Mouse (Mus musculus) left cerebral cortex, adult 9 months (tissue): ENCODE data around the gene Uba2.
"Not testable (repeated sequence)": the region's sequence is repeated elsewhere in the genome, so short reads cannot be mapped to it uniquely, and the experiment has no call there.

Source experiments
- DNase-seq, 2 experiments: peaks; one replicate each; pipeline ENCODE4 v3.0.0; 2022; ENCODE audit warnings: low spot score in 2 of 2

Uba2 gene

DNA sequence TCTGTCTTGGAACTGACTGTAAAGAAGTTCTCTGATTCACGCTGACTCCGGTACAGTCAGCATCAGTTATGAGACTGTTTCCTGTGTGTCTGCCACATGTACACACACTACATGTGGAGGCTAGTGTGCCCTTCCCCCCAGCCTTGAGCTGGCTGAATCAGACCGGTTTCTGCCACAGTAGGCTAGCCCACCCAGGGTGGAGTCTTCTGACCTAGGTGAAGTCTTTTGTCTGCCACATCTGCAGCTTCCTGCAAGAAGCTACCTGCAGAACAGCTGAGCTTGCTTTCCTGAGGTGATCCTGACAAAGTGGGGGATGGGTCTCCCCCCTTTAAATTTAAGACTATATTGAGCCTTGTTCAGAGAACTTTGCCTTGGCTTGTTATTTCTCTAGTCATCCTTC lies at the start of gene Uba2:
Gene Uba2, minus strand, starts transcription at position 146 of the 400 bp plus-strand sequence.
- DNase-seq = no peak

DNA sequence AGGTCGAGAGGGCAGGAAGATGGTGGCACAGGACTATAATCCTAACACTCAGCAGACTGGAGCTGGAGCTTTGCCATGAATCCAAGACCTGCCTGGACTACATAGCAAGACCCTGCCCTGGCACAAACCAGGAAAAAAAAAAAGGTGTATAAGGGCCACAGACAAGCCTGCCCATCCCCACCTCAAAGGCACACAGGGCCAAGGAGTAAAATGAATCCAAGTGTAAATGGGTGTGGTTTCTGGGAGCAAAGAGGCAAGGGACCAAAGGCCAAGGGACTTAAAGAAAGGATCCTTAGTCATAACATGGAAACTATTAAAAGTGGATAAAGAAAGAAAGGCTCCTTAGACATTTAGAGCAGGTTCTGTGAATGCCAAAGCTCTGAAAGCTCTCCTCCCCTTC lies 49.1 kb upstream of the Uba2 start:
- DNase-seq = no peak

DNA sequence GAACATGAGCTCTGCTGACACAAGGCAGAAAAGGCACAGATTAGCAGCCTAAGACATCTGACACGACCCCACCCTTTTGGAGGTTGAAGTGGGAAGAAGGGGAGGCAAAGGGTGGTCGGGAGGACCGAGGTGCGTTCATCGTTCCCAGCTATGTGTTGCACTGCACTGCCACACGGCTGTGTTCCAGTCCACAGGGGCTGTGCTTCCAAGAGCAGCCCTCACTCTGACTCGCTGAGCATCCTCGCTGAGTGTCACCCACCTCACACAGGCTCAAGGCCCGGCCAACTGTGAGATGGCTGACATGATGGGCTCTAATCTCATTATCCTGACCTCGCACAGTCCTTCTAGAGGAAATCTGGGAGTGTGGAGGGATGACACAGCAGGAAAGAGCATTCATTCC lies 47.1 kb upstream of the Uba2 start:
- DNase-seq = no peak

DNA sequence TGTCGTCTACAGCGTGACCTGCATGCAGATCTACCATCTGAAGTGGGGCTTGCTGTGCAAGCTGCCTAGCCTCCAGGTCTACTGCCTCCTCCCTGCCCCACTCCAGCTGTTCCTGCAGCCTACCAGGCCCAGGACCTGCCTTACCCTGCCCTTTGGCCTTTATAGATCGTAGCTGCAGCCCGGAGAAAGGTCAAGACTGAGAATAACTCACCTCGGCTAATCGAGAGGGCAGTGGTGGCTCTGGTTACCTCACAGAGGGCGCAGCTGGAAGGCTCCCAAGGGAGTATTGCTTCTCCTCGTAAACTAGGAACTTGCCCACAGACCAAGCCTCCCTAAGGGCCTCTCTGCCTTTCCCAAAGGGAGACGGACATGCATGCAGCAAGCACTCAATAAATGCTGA lies 46.1 kb upstream of the Uba2 start:
- no peak for DNase-seq

DNA sequence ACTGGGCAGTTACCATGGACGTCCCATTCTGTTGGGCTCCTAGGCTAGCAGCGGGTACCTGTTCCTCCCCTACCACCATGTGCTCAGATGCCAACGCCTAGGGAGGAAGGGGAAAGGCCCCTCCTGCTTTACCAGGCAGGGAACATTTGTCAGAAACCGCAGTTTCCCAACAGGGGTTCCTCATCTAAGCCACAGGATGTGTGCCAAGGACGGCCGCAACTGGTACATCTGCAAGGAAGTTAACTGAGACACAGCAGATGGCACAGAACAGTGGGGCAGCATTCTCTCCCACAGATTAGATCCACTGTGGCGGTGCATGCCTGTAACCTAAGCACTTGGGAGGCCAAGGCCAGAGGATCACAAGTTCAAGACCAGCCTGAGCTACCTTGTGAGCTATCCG lies 45.2 kb upstream of the Uba2 start:
- no peak for DNase-seq

DNA sequence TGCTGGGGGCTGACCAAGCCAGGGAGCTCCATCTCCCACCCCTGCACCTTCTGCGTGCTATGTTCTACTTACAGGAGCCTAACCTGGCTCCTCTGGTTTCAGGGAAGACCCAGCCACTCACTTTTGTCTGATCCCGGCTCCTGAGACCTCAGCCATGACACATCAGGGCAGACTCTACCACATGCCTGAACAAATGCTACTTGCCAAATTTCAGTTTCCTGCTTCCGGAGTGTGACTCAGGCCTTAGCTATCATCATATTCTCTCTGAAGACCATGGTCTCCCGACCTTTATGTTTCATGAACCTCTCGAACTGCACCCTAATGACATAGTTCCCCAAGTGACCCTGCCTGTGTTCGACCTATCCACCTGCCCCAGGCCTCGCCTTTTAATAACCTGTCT lies 43.9 kb upstream of the Uba2 start:
- DNase-seq = no peak

DNA sequence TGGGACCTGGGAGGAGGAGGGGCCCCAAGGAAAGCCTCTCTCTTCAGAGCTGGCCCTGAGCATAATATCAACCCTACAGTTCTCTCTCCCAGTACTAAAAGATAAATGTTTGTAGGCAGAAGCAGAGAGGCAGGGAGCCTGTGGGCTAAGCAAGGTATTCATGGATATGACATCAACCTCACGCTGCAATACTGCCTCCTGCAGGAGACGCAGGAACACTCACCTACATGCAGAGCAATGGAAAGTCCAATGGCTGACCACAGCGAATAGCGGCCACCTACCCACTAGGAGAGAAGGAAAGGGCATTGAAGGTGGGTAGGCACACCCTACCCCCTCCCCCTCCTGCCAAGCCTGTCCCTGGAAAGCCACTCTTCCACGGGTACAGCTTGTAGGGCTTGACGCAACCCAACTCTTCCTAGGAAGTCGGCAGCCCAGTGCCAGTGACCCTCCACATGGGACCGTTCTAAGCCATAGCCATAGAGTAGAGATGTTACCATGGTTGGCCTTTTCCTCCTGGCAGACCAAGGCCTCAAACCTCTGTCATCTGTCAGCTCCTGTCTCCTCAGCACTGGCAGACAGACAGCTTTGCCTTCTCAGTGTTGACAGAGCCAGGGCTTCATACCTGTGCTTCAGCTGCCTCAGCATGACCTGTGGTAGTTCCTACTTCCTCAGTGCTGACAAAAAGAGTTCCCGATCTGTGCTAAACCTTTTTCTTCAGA lies 38.8 kb upstream of the Uba2 start:
- no peak for DNase-seq

DNA sequence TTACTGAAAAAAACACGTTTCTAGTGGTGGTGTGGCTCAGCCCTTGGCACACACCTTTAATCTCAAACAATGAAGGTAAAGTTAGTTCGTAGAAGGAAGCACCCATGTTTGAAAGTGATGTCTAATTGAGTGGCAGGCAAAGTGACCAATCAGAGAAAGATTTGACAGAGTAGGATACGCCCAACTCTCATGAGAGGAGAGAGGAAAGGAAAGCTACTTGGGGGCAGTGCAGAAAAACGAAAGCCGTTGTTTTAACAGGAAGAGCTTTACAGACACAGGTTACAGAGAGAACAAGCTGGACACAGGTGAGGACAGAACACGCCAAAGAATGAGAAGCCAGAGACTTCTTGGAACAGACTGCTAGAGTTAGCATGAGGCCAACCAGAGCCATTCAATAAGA lies 36.9 kb upstream of the Uba2 start:
- DNase-seq = no peak

DNA sequence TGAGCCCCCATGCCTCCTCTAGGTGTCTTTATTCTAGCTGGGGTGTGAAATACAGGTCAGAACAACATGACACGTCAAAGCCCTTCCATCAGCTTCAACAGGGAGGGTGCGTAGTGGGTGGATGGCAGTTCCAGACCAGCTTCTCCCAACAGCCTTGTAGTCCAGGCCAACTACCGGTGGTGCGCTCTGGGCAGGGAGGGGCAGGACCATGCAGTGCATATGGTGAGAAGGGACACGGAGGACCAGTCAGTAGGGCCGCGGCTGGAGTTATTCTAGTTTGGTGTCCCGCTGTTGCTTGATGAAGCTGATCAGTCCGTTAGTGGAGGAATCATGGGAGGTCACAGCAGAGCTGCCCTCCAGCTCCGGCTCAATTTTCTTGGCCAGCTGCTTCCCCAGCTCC lies 32.7 kb upstream of the Uba2 start:
- not testable (repeated sequence) for DNase-seq

DNA sequence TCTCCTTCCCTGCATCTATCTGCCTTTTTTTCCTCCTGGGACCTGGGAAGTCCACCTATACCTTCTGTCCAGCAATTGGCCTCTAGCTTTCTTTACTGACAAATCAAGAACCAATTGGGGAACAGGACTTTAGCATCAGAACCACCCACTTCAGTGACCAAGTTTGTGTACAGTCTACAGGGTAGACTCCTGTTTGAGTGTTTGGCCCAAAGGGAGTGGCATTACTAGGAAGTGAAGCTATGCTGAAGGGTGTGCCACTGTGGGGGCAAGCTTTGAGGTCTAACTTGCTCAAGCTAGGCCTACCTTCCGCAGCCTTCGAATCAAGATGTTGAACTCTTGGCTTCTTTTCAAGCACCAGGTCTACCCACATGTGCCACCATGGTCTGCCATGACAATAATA lies 31.4 kb upstream of the Uba2 start:
- DNase-seq = no peak

DNA sequence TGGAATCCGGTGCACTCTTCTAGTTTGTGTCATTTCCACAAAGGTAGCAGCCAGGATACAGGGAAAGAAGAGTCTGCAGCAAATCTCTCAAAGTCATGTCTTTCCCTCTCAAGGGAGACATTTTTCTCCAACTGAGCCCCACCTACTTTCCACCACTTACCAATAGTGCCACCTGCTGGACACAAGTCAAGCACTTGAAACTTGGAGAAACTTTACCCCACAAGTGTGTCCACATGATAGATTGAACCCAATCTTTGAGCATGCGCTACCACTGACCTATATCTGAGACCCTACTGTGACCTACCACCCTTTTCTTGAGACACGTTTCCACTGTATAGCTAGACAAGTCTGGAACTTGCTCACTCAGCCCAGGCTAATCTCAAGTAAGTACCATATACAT lies 28.9 kb upstream of the Uba2 start:
- no peak for DNase-seq

DNA sequence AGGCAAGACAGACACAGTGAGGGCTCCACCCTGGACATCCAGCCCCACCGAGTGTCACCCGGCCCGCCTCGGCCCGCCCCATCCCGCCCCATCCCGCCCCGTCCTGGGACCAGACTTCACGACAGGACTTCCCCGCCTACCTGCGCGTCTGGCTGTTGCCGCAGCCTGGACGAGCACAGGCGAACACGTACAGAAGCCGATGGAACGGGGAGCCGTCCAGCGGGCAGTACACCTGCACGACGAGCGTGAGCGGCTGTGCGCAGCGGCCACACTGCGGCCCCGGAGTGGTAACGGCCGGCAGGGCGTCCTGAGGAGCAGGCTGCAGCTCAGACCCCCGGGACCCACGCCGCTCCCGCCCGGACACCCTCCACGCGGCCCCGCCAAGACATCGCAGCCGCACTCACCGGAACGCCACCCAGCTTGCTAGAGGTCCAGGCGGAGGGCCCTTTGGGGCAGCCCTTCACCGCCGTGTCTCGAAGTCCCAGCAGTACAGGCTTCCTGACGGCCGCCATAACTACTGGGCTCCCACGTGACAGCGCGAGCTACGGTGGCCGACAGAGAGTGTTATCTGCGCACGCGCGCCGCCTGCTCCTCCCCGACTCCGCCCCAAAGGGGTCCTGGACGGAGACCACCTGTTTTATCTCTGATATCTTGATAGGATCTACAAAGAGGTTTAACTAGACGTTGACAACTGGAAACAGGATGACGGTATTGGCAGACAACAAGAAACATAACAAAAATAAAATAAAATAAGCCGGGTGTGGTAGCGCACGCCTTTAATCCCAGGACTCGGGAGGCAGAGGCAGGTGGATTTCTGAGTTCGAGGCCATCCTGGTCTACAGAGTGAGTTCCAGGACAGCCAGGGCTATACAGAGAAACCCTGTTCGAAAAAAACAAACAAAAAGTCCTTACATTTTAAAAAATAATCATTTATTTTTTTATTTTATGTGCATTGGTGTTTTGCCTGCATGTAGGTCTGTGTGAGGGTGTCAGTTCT lies 27.0 kb upstream of the Uba2 start, which contains the start of gene Pdcd2l:
Gene Pdcd2l, minus strand, starts transcription at position 530 of the 997 bp plus-strand sequence.
- peak; percentile 71 to 90 for DNase-seq

DNA sequence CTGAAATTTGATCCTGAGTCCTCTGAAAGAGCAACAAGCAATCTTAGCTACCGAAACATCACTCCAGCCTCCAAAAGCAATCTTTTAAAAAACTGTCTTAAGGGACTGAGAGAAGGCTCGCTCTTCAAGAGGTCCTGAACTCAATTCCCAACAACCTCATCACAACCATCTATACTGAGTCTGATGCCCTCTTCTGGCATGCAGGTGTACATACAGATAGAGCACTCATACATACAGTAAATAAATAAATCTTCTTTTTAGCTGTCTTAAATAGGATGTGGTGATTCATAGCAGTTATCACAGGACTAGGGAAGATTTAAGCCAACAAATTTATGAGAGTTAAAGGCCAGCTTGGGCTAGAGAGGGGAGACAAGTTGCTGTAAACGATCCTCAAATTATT lies 26.2 kb upstream of the Uba2 start:
- no peak for DNase-seq

DNA sequence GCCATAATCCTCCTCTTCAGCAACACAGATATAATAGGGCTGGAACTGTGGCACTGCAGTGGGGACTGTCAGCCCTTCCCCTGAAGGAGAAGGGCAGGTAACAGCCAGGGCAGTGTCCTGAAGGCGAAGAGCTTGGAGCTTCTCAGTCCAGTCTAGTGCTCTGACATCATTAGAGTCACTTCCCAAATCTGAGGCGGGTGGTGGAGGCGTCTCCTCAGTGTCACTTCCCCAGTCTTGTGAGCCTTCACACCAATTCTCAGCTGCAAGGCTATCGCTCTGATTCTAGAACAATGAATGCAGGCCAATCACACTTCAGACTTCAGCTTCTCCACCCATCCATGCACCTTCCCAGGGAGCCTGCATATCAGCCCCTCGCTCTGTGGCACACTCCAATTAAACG lies 23.4 kb upstream of the Uba2 start:
- no peak for DNase-seq

DNA sequence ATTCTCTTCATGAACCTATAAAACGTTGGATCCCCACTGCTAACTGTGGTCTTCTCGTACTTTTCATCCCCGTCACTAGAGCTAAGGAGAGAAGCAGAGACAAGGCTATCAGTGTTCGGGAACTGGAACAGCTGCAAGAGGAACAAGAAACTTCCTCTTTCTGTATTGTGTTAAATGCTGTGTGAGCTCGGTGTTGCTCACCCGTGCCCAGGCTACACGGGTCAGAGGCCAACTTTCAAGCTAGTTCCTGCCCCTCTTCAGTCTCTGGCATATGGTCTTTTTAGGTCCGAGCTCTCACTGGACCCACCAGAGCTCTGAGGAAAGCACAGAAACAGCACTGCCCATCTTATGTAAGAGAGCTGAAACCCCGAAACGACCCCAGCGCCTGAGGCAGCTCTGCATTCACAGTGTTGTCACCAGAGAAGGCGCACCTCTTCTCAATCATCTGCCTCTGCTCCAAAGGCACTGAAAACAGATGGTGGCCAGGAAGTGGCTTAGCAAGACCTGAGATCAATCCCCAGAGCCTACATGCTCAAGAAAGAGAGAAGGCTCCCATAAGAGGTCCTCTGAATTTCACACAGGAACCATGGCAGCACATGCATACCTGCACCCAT lies 20.1 kb upstream of the Uba2 start:
- DNase-seq = no peak

DNA sequence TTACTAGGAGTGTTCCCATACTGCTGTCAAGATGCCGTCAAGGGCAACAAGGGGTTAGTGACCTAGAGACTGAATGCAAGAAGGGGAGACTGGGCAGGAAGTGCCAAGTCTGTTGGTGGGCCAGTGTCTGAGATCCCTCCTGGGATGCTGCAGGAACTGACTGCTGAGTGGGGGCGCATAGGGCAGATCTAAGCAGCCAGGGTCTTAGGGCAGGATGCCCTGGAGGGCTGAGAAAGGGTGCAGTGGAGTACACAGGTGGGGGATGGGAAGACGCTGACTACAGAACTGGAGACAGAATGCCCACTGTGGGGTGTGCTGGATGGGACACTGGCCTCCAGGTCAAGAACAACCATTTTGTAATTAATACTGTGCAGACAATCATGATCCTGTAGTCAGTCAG lies 14.4 kb upstream of the Uba2 start:
- no peak for DNase-seq

DNA sequence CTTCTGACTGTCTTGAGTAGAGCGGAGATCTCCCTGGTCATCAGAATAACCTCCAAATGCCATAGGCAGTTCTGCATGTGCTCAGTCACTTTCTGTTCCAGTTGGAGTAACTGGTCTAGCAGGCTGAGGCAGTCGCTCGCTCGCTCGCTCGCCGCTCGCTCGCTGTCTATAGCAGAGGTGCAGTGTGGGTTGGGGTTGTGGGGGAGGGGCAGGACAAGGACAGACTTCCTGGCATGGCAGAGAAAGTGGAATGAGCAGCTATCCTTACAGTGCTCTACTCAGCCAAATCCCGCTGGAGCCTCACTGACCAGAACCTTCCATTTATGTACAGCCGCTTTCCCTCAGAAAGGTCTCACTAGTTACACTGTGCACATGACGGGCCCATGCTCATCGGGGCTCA lies 14.0 kb upstream of the Uba2 start:
- no peak for DNase-seq

DNA sequence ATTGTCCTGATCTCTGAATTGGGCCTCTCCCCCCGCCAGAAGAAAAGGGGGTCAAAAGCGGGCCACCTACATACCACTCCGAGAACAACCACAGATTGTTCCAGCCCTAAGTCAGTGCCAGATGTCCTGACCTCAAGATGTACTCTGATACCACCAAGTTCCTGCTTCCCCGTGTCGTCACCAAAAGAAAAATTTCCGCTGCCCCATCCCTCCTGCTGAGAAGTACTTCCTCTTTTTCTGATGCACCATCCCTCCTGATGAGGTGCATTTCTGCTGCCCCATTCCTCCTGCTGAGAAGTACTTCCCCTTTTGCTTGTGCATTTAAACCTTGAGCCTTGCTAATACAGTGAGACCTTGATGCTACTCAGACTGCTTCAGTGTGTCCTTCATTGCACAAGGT lies 6.8 kb upstream of the Uba2 start:
- DNase-seq = not testable (repeated sequence)

DNA sequence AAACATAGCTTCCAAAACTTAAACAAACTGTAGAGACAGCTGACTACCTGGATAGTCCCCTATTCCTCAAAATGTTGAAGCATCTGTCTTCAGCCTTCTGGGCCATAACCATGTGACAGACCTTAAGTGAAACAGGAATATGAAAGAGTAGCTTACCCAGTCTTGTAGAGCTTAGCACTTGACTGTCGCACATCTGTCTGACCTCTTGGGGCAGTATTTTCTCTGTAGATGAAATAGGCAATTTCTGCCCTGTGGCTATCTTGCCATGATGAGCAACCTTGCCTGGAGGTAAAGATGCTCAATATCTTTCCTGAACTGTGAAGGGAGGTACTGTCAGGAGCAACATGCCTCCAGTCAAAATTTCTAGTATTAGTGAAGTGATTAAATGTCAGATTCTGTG lies 2.9 kb upstream of the Uba2 start:
- DNase-seq = no peak

DNA sequence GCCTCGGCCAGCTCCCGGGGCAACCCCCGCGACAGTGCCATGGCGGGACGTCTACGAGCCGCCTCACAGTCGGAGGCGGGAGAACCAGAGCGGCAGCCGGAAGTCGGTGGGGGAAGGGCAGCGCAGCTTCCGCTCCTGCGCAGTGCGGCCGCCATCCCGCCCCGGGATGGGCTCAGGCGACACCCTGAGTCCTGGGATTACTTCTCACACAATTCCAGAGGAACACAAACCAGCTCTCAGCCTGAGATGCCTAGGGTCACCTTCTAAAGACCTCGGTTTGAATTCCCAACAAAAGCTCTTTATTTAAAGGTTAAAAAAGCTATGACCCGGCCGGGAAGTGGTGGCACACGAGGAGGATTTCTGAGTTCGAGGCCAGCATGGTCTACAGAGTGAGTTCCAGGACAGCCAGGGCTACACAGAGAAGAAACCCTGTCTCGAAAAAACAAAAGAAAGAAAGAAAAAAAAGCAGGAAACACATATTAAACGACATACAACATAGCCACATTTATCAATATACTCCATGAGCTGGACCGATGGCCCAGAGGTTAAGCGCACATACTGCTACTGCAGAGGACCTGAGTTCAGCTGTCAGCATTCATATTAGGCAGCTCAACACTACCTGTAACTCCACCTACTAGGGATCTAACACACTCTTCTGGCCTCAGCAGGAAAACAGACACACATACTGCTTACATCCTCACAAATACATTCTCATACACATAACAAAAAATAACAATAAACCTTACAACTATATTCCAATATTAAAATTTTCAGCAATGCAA lies 738 bp downstream of the Uba2 start:
- DNase-seq = peak; percentile 82 to 93

DNA sequence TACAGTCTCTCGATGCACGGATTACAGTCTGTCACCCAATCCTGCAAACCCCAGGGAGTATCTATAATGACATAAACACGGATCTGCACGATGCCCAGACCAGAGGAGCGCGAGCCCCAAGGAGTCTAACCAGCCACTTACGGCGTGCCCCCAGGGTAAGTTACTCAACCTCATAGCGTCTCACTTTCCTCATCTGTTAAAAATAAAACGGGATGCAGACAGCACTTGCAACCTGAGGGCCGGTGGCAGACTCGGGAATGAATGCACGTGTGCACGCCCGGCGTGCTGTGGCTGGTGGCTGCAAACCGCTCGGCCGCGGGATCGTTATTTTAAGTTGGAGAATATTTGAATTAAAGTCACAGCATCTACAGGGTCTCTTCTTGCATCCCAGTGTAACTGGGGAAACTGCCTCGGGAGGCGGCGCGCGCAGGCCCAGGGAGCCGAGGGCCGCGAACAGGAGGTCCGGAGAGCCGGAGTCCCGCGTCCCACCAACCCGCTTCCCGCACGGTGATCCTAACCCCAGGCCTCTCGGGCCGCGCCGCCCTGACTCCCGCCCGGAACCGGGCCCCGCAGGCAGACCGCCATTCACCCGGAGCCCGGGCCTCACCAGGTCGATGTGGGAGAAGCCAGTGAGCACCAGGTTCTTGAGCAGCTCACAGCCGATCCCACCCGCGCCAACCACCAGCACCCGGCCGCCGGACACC lies 1.5 kb downstream of the Uba2 start:
- peak in 1 of 2 experiments; percentile 26 for DNase-seq
